Mouse (Mus musculus) cortical plate, adult 2 months (tissue): ENCODE data around the gene Tmprss15.

ENCODE experiments used
- CTCF ChIP-seq: fragments of 200-500 bp; IDR thresholded peaks from 2 replicates; pipeline ENCODE4 v1.5.1; 2011; ENCODE audit warnings: mild to moderate bottlenecking, control low read depth, low read length; ENCODE audit not compliant: insufficient read depth; ENCODE audit errors: extremely low read depth
- POLR2A ChIP-seq: fragments of 200-500 bp; IDR thresholded peaks from 2 replicates; pipeline ENCODE4 v1.6.1; 2011; ENCODE audit warnings: mild to moderate bottlenecking, low read length, control low read depth; ENCODE audit not compliant: insufficient read depth; ENCODE audit errors: extremely low read depth

DNA sequence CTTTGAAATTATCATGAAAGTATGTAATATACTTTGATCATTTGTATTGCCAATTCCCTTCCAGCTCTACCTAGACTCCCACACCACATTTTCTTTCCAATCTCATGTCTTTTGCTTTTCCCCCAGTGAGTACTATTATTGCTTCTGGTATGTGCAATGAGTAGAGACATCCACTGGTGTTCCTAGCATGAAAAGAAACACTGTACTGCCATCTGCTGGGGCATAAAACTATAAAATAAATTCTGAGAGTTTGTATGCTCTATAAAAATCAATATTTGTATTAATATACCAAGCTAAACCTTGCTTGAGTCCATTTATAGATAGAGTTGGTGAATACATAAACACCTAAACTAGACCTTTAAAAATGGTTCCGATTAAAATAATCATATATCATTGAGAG lies 27.0 kb downstream of the Tmprss15 start:
- TF ChIP-seq CTCF (no peak), POLR2A (no peak)
